Mouse (Mus musculus): ENCODE results near the gene Plekha8. TPM values are rescaled to one million over a fixed set of nuclear protein-coding genes. Genes with fewer than 3 reads are reported as not detected.

The Plekha8 gene
- polyA plus RNA-seq, 2 experiments from 2014 or later, result 0.89 to 1.3 TPM

Other genes starting within 250 kb of the Plekha8 start
- gene Wipf3, start 165.5 kb upstream of the Plekha8 start, polyA plus RNA-seq (2017; shearing (Covaris generic)), result not detected
- gene Scrn1, start 28.6 kb upstream of the Plekha8 start, polyA plus RNA-seq (2017; shearing (Covaris generic)), result not detected
- gene Fkbp14, start 2.2 kb downstream of the Plekha8 start, polyA plus RNA-seq (2017; shearing (Covaris generic)), result not detected
- 10 to 100 TPM; 10.8 to 16.6 TPM for gene Mturn, start 86.5 kb downstream of the Plekha8 start, polyA plus RNA-seq (2017; shearing (Covaris generic))
- gene Znrf2, start 221.8 kb downstream of the Plekha8 start, polyA plus RNA-seq (2017; shearing (Covaris generic)), result 10 to 100 TPM; 19.6 to 27.1 TPM